Mouse (Mus musculus) testis, adult 2 months (tissue): ENCODE data around the gene Coro2b.

Experiments used
- CTCF ChIP-seq: fragments of 200-500 bp; IDR thresholded peaks from 2 replicates; pipeline ENCODE4 v1.5.1; 2012; ENCODE audit warnings: low read depth, mild to moderate bottlenecking, inconsistent platforms, low read length, moderate library complexity; ENCODE audit not compliant: control insufficient read depth, insufficient read depth, insufficient replicate concordance
- POLR2A ChIP-seq: fragments of 200-500 bp; IDR thresholded peaks from 2 replicates; pipeline ENCODE4 v1.6.1; 2012; ENCODE audit warnings: low read depth, mild to moderate bottlenecking, inconsistent platforms, low read length, moderate library complexity; ENCODE audit not compliant: control insufficient read depth

- no peak for TF ChIP-seq CTCF
- TF ChIP-seq POLR2A, result no peak
These were observed 101.1 kb downstream of the Coro2b start for GRCm38 (mm10) chr9:62435613-62436318.
